Mouse (Mus musculus) small intestine, adult 2 months (tissue): ENCODE results near the gene Mfng.

ENCODE experiments used
- CTCF ChIP-seq: fragments of 200-500 bp; IDR thresholded peaks from 2 replicates; pipeline ENCODE4 v1.5.1; 2012; ENCODE audit warnings: low read depth, mild to moderate bottlenecking, control low read depth, inconsistent platforms, low read length, moderate library complexity, mixed read lengths; ENCODE audit not compliant: insufficient replicate concordance, insufficient read length; ENCODE audit errors: extremely low read depth
- POLR2A ChIP-seq: fragments of 200-500 bp; IDR thresholded peaks from 2 replicates; pipeline ENCODE4 v1.6.1; 2012; ENCODE audit warnings: low read depth, mild to moderate bottlenecking, control low read depth, inconsistent platforms, low read length, moderate library complexity

- TF ChIP-seq POLR2A: no peak
- TF ChIP-seq CTCF: no peak; the same call in 1 of the 2 replicates
These were observed 9.3 kb upstream of the Mfng start for GRCm38 (mm10) chr15:78782348-78783103.
